In genomic region chr12:21503250-21503649, GRCm38 (mm10) we compare ENCODE assay signal across 27 mouse cellular contexts.
A peak's percentile ranks its signal among the peaks of the same experiment; 100 is the strongest.
DNase-seq lines count a peak whose midpoint lies in the region; ATAC-seq and TF ChIP-seq lines count a peak whose summit lies in the region.
"Had no signal": no experiment of that assay in that cellular context is flagged by ENCODE, and none has a peak within 500 bp of the region (broad histone marks: within the 10 kb centered on the region; RNA-seq: fewer than 3 reads in every experiment).

No protein-coding gene starts in this region.

- WGBS in limb, embryonic 13.5 days = 79% methylated on average over 4 of the region's 4 CpGs
- 89% methylated on average over 4 of the region's 4 CpGs for WGBS in limb, embryonic 10.5 days

- H3K4me2 ChIP-seq in limb, embryonic 13.5 days (replicated peaks) = no peak overlapping the region
- peak overlapping the region; percentile 42 for H3K4me2 ChIP-seq in myocyte (ENCODE audit: low read depth)
- H3K4me2 ChIP-seq: embryonic facial prominence, embryonic 15.5 days; heart, embryonic 13.5 days; hindbrain, embryonic 15.5 days had no signal

- H3K9me3 ChIP-seq in limb, embryonic 13.5 days = no peaks in the 10 kb centered on the region
- H3K9me3 ChIP-seq in limb, embryonic 10.5 days (replicated peaks) = no peaks in the 10 kb centered on the region
- no peaks in the 10 kb centered on the region for H3K9me3 ChIP-seq in ES-E14 (ENCODE audit: control insufficient read depth, insufficient read depth, low read depth, low read length)
- H3K9me3 ChIP-seq: embryonic facial prominence, embryonic 15.5 days; G1E; heart, embryonic 10.5 days; heart, embryonic 13.5 days; hindbrain, embryonic 15.5 days had no signal

- in situ Hi-C loops in ES-E14 (cut with MboI; ENCODE audit: low sequenced_read_pairs in 2 of 2, unreplicated experiment in 2 of 2) = loop anchor here in 1 of 2 experiments (25.0 kb wide), 1 partner anchor 109 kb away; no protein-coding TSS in a partner anchor

- H3K27me3 ChIP-seq in limb, embryonic 13.5 days = no peaks in the 10 kb centered on the region
- H3K27me3 ChIP-seq in limb, embryonic 10.5 days (ENCODE audit: low read depth, poor library complexity, severe bottlenecking) = no peaks in the 10 kb centered on the region
- H3K27me3 ChIP-seq in myocyte (ENCODE audit: control insufficient read depth, insufficient read depth, insufficient read length) = no peaks in the 10 kb centered on the region
- H3K27me3 ChIP-seq: embryonic facial prominence, embryonic 15.5 days; heart, embryonic 13.5 days; hindbrain, embryonic 15.5 days; Patski had no signal

- H3K4me1 ChIP-seq in limb, embryonic 13.5 days = no peaks in the 10 kb centered on the region
- H3K4me1 ChIP-seq in limb, embryonic 10.5 days = no peaks in the 10 kb centered on the region
- peaks cover 2 to 5% of the 10 kb centered on the region in 2 experiments; a peak in 1 of 4 replicates for H3K4me1 ChIP-seq in ES-E14 (ENCODE audit: control insufficient read depth in 2 of 2, insufficient read depth in 2 of 2, low read length in 2 of 2, poor library complexity in 1 of 2)
- H3K4me1 ChIP-seq: embryonic facial prominence, embryonic 15.5 days; heart, embryonic 13.5 days had no signal

- no peak overlapping the region for H3K27ac ChIP-seq in limb, embryonic 13.5 days
- no peak overlapping the region for H3K27ac ChIP-seq in limb, embryonic 10.5 days
- no peak overlapping the region for H3K27ac ChIP-seq in ES-E14 (ENCODE audit: insufficient read depth, low read depth, low read length, poor library complexity, severe bottlenecking)
- H3K27ac ChIP-seq: embryonic facial prominence, embryonic 15.5 days; heart, adult 2 months; heart, embryonic 10.5 days; heart, embryonic 13.5 days; hindbrain, embryonic 15.5 days had no signal

- no peak for TF ChIP-seq POLR2A in myocyte (IDR thresholded peaks at IDR 0.05; ENCODE audit: insufficient read length, low read depth)

- H3K9ac ChIP-seq in limb, embryonic 13.5 days = no peak overlapping the region
- H3K9ac ChIP-seq in ES-E14 (ENCODE audit: insufficient read depth, low read depth, low read length, poor library complexity, severe bottlenecking) = no peak overlapping the region
- H3K9ac ChIP-seq: embryonic facial prominence, embryonic 15.5 days; forebrain, postnatal 0 days; heart, embryonic 13.5 days; hindbrain, embryonic 15.5 days had no signal

- DNase-seq in limb, embryonic 10.5 days (ENCODE audit: low spot score) = no peak
- no peak for DNase-seq in ES-E14 (ENCODE audit: low read depth, low spot score)
- DNase-seq in brain, adult 2 months (ENCODE audit: low read depth, low spot score) = peak; percentile 26
- no peak for DNase-seq in spleen, postnatal 10 days (ENCODE audit: low spot score in 2 of 2)
- DNase-seq: adrenal gland, adult 2 months; adrenal gland, postnatal 14 days; cerebellum, adult 11-12 months; cerebellum, adult 8-10 months; cerebellum, postnatal 10 days; cerebellum, postnatal 36 days; embryo, embryonic 11 days; forebrain, postnatal 0 days; gastrocnemius, postnatal 25 days; heart, adult 2 months; heart, postnatal 14 days; heart, postnatal 4 days had no signal

- H3K4me3 ChIP-seq in limb, embryonic 13.5 days = no peak overlapping the region
- H3K4me3 ChIP-seq in limb, embryonic 10.5 days = no peak overlapping the region
- H3K4me3 ChIP-seq in ES-E14 (ENCODE audit: insufficient read depth in 1 of 2, low read depth in 1 of 2, low read length in 2 of 2, poor library complexity in 1 of 2, severe bottlenecking in 1 of 2) (no peak overlapping the region), myocyte (no peak overlapping the region)
- H3K4me3 ChIP-seq: embryonic facial prominence, embryonic 15.5 days; heart, adult 2 months; heart, embryonic 10.5 days; heart, embryonic 13.5 days; hindbrain, embryonic 15.5 days had no signal

- peak; percentile 19; the same call in 1 of the 2 replicates for ATAC-seq in limb, embryonic 13.5 days (ENCODE audit: low FRiP score, low read depth)
- ATAC-seq in frontal cortex, adult (ENCODE audit: low TSS enrichment) = no peak
- ATAC-seq: CD4-positive, CD25-positive, alpha-beta regulatory T cell, adult 4 months; forebrain, embryonic 14.5 days; forebrain, postnatal 0 days; Patski had no signal

- H3K79me2 ChIP-seq in myocyte (ENCODE audit: control insufficient read depth, insufficient read depth) = no peaks in the 10 kb centered on the region

- H3K36me3 ChIP-seq in limb, embryonic 13.5 days = no peaks in the 10 kb centered on the region
- no peaks in the 10 kb centered on the region for H3K36me3 ChIP-seq in limb, embryonic 10.5 days
- no peaks in the 10 kb centered on the region for H3K36me3 ChIP-seq in ES-E14 (ENCODE audit: control insufficient read depth, insufficient read depth, low read length, poor library complexity, severe bottlenecking)
- H3K36me3 ChIP-seq in myocyte (ENCODE audit: control insufficient read depth, insufficient read depth) = no peaks in the 10 kb centered on the region
- H3K36me3 ChIP-seq: embryonic facial prominence, embryonic 15.5 days; G1E; heart, embryonic 10.5 days; heart, embryonic 13.5 days; hindbrain, embryonic 15.5 days had no signal

- H3ac ChIP-seq in myocyte (ENCODE audit: control insufficient read depth, insufficient read length) = no peak overlapping the region

TF ChIP-seq in ES-E14, 5 proteins besides CTCF, POLR2A, EP300 and RAD21:
- peak; percentile 85 for TF ChIP-seq ZNF384 (IDR thresholded peaks at IDR 0.05; ENCODE audit: low read depth, low read length)
- TF ChIP-seq HCFC1 (IDR thresholded peaks at IDR 0.05; ENCODE audit: borderline replicate concordance, insufficient read depth, low read length) = no peak
- TF ChIP-seq CHD2 (IDR thresholded peaks at IDR 0.05; ENCODE audit: low read depth, low read length) = no peak
TF ChIP-seq in ES-E14: peak in this region for 1.

TF ChIP-seq in myocyte, 11 proteins besides CTCF, POLR2A, EP300 and RAD21:
- no peak for TF ChIP-seq POLR2AphosphoS2 (IDR thresholded peaks at IDR 0.05; ENCODE audit: insufficient read length, low read depth)
- no peak for TF ChIP-seq E2F4 (IDR thresholded peaks at IDR 0.05; ENCODE audit: insufficient read depth)
- no peak for TF ChIP-seq MAX (IDR thresholded peaks at IDR 0.05; ENCODE audit: low read depth)
- TF ChIP-seq TCF12 (IDR thresholded peaks at IDR 0.05; ENCODE audit: insufficient read depth, poor library complexity, severe bottlenecking) = no peak
- TF ChIP-seq TCF3 (IDR thresholded peaks at IDR 0.05; ENCODE audit: insufficient read length, low read depth) = no peak
- no peak for TF ChIP-seq USF1 (IDR thresholded peaks at IDR 0.05; ENCODE audit: low read depth)
- no peak for TF ChIP-seq REST (IDR thresholded peaks at IDR 0.05; ENCODE audit: insufficient read depth, insufficient read length)
- no peak for TF ChIP-seq CEBPB (IDR thresholded peaks at IDR 0.05; ENCODE audit: insufficient read depth, poor library complexity, severe bottlenecking)
- peak in 2 of 3 experiments; percentile 21 to 68 for TF ChIP-seq MYOG (IDR thresholded peaks at IDR 0.05; ENCODE audit: control insufficient read depth in 1 of 3, insufficient read depth in 1 of 3, insufficient read length in 2 of 3, low read depth in 2 of 3)
- no peak for TF ChIP-seq SRF (IDR thresholded peaks at IDR 0.05; ENCODE audit: control insufficient read depth, insufficient read length, low read depth)
- TF ChIP-seq MYOD1 (IDR thresholded peaks at IDR 0.05; ENCODE audit: control insufficient read depth in 1 of 3, insufficient read length in 2 of 3, low read depth in 2 of 3) = peak in 2 of 3 experiments; percentile 38 to 73
